Mouse (Mus musculus) olfactory bulb, adult 2 months (tissue): ENCODE measurements around the gene Pwp1.

Experiments
- CTCF ChIP-seq: fragments of 200-500 bp; IDR thresholded peaks from 2 replicates; pipeline ENCODE4 v1.5.1; 2012; ENCODE audit warnings: low read depth, mild to moderate bottlenecking, low read length, moderate library complexity; ENCODE audit not compliant: insufficient read depth
- POLR2A ChIP-seq: fragments of 200-500 bp; IDR thresholded peaks from 2 replicates; pipeline ENCODE4 v1.6.1; 2012; ENCODE audit warnings: mild to moderate bottlenecking, low read depth, low read length, moderate library complexity; ENCODE audit not compliant: insufficient read depth

- TF ChIP-seq CTCF (no peak), POLR2A (no peak)
Measured at GRCm38 (mm10) chr10:85873861-85874544, 44.7 kb downstream of the Pwp1 start.
